Mouse (Mus musculus) neutrophil, adult 59 days (primary cell): ENCODE data around the gene Ppard. TPM values are rescaled to one million over a fixed set of nuclear protein-coding genes. Genes with fewer than 3 reads are reported as not detected.

Experiments
- total RNA-seq, 2 experiments: library from RNA; stranded (reverse); gene quantifications; 1 replicate in 1 of 2; 2 replicates in 1 of 2; pipeline ENCODE4 v1.2.4; 2023

The Ppard gene
- 10 to 100 TPM; 22.3 to 26.8 TPM for total RNA-seq

DNA sequence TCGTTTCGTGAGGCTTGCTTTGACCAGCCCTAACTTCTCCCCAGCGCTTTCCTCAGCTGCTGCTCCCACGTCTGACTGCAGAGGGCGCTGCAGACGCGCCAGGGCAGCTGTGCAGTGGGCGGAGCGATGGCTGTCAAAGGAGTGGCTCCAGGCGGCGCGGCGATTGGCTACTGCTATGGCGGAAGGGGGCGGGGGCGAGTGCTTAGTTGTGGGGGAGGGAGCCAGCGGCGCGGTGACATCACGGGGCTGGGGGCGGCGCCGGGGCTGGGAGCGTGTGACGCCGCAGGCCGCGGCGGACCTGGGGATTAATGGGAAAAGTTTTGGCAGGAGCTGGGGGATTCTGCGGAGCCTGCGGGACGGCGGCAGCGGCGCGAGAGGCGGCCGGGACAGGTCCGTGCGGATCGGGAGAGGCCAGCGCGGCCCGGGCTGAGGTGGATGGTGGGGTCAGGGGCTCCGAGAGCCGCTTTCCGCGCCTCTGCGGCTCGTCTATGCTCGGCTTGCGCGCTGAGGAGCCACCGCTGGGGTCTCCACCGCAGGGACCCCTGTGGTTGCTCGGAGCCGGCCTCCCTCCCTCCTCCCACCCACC is at the start of gene Ppard:
Gene Ppard, plus strand, starts transcription at position 226 of the 586 bp plus-strand sequence.

DNA sequence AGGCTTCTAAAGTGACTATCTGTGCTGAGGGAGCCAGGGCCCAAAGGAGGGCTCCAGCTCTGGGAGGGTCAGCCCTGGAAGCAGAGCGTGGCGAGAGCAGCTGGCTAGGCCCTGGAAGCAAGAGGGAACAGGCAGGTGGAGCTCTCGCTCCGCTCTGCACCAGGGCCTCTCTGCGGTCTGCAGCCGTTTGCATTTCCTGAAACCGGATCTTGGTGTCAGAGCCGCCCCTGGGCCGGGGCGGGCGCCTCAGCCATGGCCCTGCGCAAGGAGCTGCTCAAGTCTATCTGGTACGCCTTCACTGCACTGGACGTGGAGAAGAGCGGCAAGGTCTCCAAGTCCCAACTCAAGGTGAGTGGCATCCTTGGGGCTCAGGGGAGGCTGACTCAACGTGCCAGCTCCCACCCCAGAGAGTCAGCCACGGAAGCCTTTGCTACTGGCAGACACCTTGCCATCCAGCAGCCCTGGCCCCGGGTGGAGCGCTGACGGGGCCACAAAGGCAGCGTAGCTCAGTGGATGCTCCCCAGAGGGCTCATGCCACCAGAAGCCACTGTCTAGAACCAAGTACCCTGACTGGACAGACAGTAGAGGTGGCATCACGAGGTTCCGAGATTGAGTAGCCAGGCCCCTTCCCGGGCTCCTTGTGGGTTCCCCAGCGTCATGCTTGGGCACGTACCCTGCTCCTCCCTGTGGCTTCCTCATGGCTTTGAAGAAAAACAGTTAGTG is 24.7 kb upstream of the Ppard start, which contains the start of gene Def6:
Gene Def6, plus strand, starts transcription at position 188 of the 723 bp plus-strand sequence.

DNA sequence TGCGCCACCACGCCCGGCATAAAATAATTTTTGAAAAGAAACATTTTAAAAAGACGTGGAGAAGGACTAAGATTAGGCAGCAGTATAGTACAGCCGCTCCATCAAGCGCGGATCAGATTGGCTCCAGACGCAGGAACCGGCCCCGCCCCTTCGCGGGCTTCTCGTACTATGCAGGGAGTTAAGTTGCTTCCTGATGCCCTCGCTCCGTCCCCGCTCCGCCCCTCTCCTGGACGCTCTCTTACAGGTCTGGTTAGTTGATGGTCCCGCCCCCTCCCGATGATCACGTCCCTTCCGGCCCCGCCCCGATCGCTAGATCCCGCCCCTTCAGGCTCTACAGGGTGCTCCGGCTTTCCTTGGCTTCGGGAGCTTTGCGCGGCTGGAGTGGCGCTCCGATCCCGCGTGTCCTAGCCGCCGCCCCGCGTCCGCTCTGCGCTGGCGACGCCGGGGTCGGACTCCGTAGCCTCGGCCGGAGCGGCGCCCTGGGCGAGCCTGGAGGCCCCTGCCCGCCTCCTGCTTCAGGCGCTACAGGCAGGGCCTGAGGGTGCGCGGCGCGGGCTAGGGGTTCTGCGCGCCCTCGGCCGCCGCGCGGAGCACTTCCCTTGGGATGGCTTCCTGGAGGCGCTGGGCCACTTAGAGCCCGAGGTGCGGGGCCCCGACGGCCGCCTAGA is 80.8 kb downstream of the Ppard start, which contains the start of gene Fance:
Gene Fance, plus strand, starts transcription at position 308 of the 668 bp plus-strand sequence.

DNA sequence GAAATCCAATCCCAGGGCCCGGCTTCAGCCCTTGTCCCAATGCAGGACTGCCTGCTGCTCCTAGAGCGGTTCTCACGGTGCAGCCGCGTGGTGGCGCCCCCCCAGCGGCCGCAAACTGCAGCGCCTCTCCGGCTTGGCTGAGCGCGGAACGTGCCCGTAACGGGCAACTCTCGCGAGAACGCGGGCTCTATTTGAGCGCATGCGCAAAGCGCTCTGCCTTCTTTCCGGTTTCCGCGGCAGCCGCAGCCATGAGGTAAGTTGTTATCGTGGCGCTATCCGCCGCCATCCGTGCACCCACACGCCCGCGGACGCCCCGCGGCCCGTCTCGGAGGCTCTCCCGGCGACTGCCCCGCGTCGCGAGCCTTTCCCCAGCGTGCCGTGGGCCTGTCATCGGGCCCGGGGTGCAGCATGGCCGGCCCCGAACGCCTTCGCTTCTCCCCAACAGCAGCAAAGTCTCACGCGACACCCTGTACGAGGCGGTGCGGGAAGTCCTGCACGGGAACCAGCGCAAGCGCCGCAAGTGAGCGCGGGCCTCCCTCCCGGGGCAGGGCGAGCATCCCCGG is 95.9 kb downstream of the Ppard start, which contains the start of gene Rpl10a:
Gene Rpl10a, plus strand, starts transcription at position 106 of the 563 bp plus-strand sequence.

DNA sequence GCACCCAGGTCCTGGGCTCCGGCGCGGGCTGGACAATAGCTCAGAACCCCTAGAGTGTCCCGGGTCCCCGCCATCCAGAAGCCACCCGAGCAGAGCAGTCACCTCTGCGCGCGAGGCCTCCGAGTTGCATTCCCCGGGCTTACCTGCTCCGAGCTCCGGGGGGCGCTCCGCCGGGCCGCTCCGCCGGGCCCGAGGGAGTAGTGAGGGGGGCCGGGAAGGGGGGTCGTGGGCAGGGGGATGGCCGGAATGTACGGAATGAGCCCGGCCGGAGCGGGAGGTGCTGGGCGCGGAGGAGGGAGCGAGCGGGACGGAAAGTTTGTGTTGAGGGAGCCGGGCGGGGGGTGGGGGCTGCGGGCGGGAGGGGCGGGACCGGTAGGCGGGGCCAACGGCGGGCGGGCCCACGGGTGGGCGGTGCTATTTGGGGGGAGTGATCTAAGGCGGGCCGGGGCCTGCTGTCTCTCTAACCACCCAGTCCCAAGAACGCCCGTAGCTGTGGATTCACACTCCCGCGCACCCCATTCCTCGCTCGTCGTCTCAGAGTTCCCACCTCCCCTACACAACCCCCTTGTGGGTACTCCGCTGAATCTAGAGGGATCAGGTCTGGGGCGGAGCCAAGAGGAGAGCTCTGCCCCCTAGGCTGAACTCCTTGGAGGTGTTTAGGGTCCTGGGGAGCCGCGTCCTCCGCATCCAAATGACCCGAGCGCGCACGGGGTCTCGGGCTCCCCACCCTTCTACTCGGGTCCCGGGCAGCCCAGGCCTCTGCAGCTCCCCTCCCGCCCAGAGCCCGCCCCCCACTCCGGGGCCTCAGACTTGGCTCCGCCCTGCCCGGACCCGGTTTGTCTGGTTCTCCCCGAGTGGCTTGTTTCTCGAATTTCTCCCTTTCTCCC is 118.2 kb downstream of the Ppard start, which contains the start of gene Tead3:
Gene Tead3, minus strand, starts transcription at position 352 of the 887 bp plus-strand sequence.

Other genes with a start within 250 kb of the Ppard start
- 1 to 10 TPM in 1 of 2 experiments, under 1 TPM in 1; 0.55 to 1.0 TPM for gene Tcp11, start 152.1 kb upstream of the Ppard start, total RNA-seq
- gene Scube3, start 90.6 kb upstream of the Ppard start, total RNA-seq = not detected
- 10 to 100 TPM; 12.1 to 14.1 TPM for gene Zfp523, start 55.6 kb upstream of the Ppard start, total RNA-seq
- 100 to 1,000 TPM in 1 of 2 experiments, 10 to 100 TPM in 1; 96.9 to 106 TPM for gene Def6, start 24.9 kb upstream of the Ppard start, total RNA-seq
- 10 to 100 TPM; 14.2 to 14.9 TPM for gene Fance, start 80.8 kb downstream of the Ppard start, total RNA-seq
- 100 to 1,000 TPM; 528 to 601 TPM for gene Rpl10a, start 95.8 kb downstream of the Ppard start, total RNA-seq
- 1 to 10 TPM in 1 of 2 experiments, under 1 TPM in 1; 0.55 to 1.7 TPM for gene Tead3, start 118.1 kb downstream of the Ppard start, total RNA-seq
- gene Tulp1, start 132.5 kb downstream of the Ppard start, total RNA-seq = not detected